Mouse (Mus musculus) G1E (cell line): ENCODE measurements around the gene Evc2. TPM values are rescaled to one million over a fixed set of nuclear protein-coding genes. Genes with fewer than 3 reads are reported as not detected.

Experiments
- ATAC-seq: 2 replicates; pipeline ENCODE4 v1.8.0; 2016; ENCODE audit warnings: mild to moderate bottlenecking; ENCODE audit not compliant: insufficient number of reproducible peaks, poor library complexity, low FRiP score, severe bottlenecking; ENCODE audit errors: extremely low read depth
- DNase-seq: peaks from one replicate; pipeline ENCODE4 v3.0.0; 2012; ENCODE audit warnings: low spot score
- H3K27me3 ChIP-seq: 2 replicates; pipeline ENCODE4 v1.6.1; 2012; ENCODE audit warnings: mild to moderate bottlenecking, low read length, inconsistent platforms; ENCODE audit not compliant: insufficient read depth
- H3K36me3 ChIP-seq: replicated peaks from 2 replicates; pipeline ENCODE3; 2012; ENCODE audit warnings: mild to moderate bottlenecking, inconsistent platforms
- H3K4me1 ChIP-seq: 2 replicates; pipeline ENCODE4 v1.6.1; 2012; ENCODE audit warnings: low read depth, low read length, inconsistent platforms, mixed read lengths; ENCODE audit not compliant: insufficient read depth
- H3K4me3 ChIP-seq: 2 replicates; pipeline ENCODE4 v1.5.1; 2012; ENCODE audit warnings: low read depth, mild to moderate bottlenecking, inconsistent platforms, low read length, moderate library complexity, mixed read lengths
- H3K9me3 ChIP-seq: replicated peaks from 2 replicates; pipeline ENCODE4 v1.6.1; 2012; ENCODE audit warnings: inconsistent platforms
- CTCF ChIP-seq: IDR thresholded peaks from 2 replicates; pipeline ENCODE4 v1.5.1; 2012; ENCODE audit warnings: low read depth, low read length, inconsistent platforms, mixed read lengths
- GATA1 ChIP-seq: IDR thresholded peaks from 2 replicates; pipeline ENCODE4 v1.6.1; 2012; ENCODE audit warnings: borderline replicate concordance, low read length, inconsistent platforms, mixed read lengths
- GATA2 ChIP-seq: IDR thresholded peaks from 2 replicates; pipeline ENCODE4 v1.6.1; 2012; ENCODE audit warnings: low read depth, low read length, inconsistent platforms, borderline replicate concordance
- POLR2AphosphoS5 ChIP-seq: IDR thresholded peaks from 2 replicates; pipeline ENCODE4 v1.6.1; 2012; ENCODE audit warnings: low read depth, low read length, inconsistent platforms; ENCODE audit not compliant: insufficient replicate concordance
- TAL1 ChIP-seq: conservative IDR thresholded peaks from 2 replicates; pipeline ENCODE4 v1.6.1; 2012; ENCODE audit warnings: low read depth, low read length, inconsistent platforms, mixed read lengths
- polyA plus RNA-seq: library from polyadenylated mRNA; stranded (reverse); fragments of >175 nt; gene quantifications from 2 replicates; pipeline ENCODE4 v1.2.3, GENCODE M21; 2012
- total RNA-seq, 2 experiments: library from RNA; stranded (forward) in 1 of 2; stranded (reverse) in 1 of 2; fragments of 200-1000 nt in 1 of 2; fragments of >200 nt in 1 of 2; fragmentation: Nextera tagmentation in 1 of 2; gene quantifications; 2 replicates each; pipeline ENCODE4 v1.2.3; 2014 to 2017

The Evc2 gene
- total and polyA plus RNA-seq, 3 experiments = 0.05 TPM; not detected in 2

GRCm38 (mm10) chr5:37395172-37396030 lies 57.1 kb downstream of the Evc2 start:
- H3K4me1 ChIP-seq = no peaks in the 10 kb centered on the region
- no peak for TF ChIP-seq POLR2AphosphoS5
- no peak for TF ChIP-seq TAL1
- TF ChIP-seq CTCF = no peak
- no peak for TF ChIP-seq GATA2
- no peaks in the 10 kb centered on the region for H3K27me3 ChIP-seq
- DNase-seq = no peak
- ATAC-seq = no peak
- no peak overlapping the region for H3K4me3 ChIP-seq
- peaks cover 38% of the 10 kb centered on the region for H3K9me3 ChIP-seq
- no peaks in the 10 kb centered on the region for H3K36me3 ChIP-seq

GRCm38 (mm10) chr5:37419028-37419427 lies 80.7 kb downstream of the Evc2 start:
- TF ChIP-seq CTCF (no peak), GATA1 (no peak), POLR2AphosphoS5 (no peak), TAL1 (no peak), GATA2 (no peak)
- DNase-seq (no peak), ATAC-seq (no peak)
- H3K9me3 ChIP-seq = peaks cover 43% of the 10 kb centered on the region
- H3K4me1 ChIP-seq = no peaks in the 10 kb centered on the region
- H3K36me3 ChIP-seq = no peaks in the 10 kb centered on the region
- peaks cover 5% of the 10 kb centered on the region; the same call in 1 of the 2 replicates for H3K27me3 ChIP-seq
- no peak overlapping the region for H3K4me3 ChIP-seq

GRCm38 (mm10) chr5:37427210-37427609 lies 88.9 kb downstream of the Evc2 start:
- ATAC-seq = no peak
- H3K9me3 ChIP-seq = peaks cover 12% of the 10 kb centered on the region
- no peaks in the 10 kb centered on the region for H3K4me1 ChIP-seq
- DNase-seq = no peak
- no peaks in the 10 kb centered on the region for H3K27me3 ChIP-seq
- no peak for TF ChIP-seq POLR2AphosphoS5
- TF ChIP-seq TAL1 = no peak
- no peak for TF ChIP-seq GATA1
- TF ChIP-seq CTCF = no peak
- no peak for TF ChIP-seq GATA2
- H3K4me3 ChIP-seq = no peak overlapping the region
- H3K36me3 ChIP-seq = no peaks in the 10 kb centered on the region

GRCm38 (mm10) chr5:37435417-37435816 lies 97.1 kb downstream of the Evc2 start:
- ATAC-seq = no peak
- Histone ChIP-seq H3K36me3 (no peaks in the 10 kb centered on the region), H3K4me3 (no peak overlapping the region), H3K9me3 (peaks cover 21% of the 10 kb centered on the region), H3K27me3 (no peaks in the 10 kb centered on the region), H3K4me1 (no peaks in the 10 kb centered on the region)
- DNase-seq = no peak
- TF ChIP-seq TAL1 = no peak
- no peak for TF ChIP-seq POLR2AphosphoS5
- TF ChIP-seq CTCF = no peak
- no peak for TF ChIP-seq GATA2
- TF ChIP-seq GATA1 = no peak

GRCm38 (mm10) chr5:37442767-37443166 lies 104.5 kb downstream of the Evc2 start:
- H3K4me3 ChIP-seq = no peak overlapping the region
- ATAC-seq (no peak), DNase-seq (no peak)
- peaks cover 13% of the 10 kb centered on the region for H3K9me3 ChIP-seq
- no peaks in the 10 kb centered on the region for H3K27me3 ChIP-seq
- no peaks in the 10 kb centered on the region for H3K36me3 ChIP-seq
- no peak for TF ChIP-seq POLR2AphosphoS5
- no peak for TF ChIP-seq GATA2
- no peak for TF ChIP-seq TAL1
- no peaks in the 10 kb centered on the region for H3K4me1 ChIP-seq

- Histone ChIP-seq H3K36me3 (no peaks in the 10 kb centered on the region), H3K27me3 (no peaks in the 10 kb centered on the region), H3K9me3 (peaks cover 13% of the 10 kb centered on the region), H3K4me1 (no peaks in the 10 kb centered on the region), H3K4me3 (no peak overlapping the region)
- ATAC-seq = no peak
- TF ChIP-seq POLR2AphosphoS5 (no peak), GATA1 (no peak)
- DNase-seq = no peak
These were observed 109.2 kb downstream of the Evc2 start for GRCm38 (mm10) chr5:37447546-37447945.

GRCm38 (mm10) chr5:37456590-37456989 lies 118.3 kb downstream of the Evc2 start:
- Histone ChIP-seq H3K4me3 (no peak overlapping the region), H3K36me3 (no peaks in the 10 kb centered on the region), H3K27me3 (no peaks in the 10 kb centered on the region), H3K4me1 (no peaks in the 10 kb centered on the region), H3K9me3 (peaks cover 18% of the 10 kb centered on the region)
- no peak for TF ChIP-seq CTCF
- no peak for TF ChIP-seq GATA1
- TF ChIP-seq POLR2AphosphoS5 = no peak
- no peak for TF ChIP-seq GATA2
- no peak for TF ChIP-seq TAL1
- ATAC-seq (no peak), DNase-seq (no peak)
